Mouse (Mus musculus) megakaryocyte-erythroid progenitor cell, adult 5-6 weeks (primary cell): ENCODE measurements around the gene Mfn2. TPM values are rescaled to one million over a fixed set of nuclear protein-coding genes. Genes with fewer than 3 reads are reported as not detected.

Experiments used
- ATAC-seq: replicated peaks from 2 replicates; pipeline ENCODE4 v1.8.0; 2016; ENCODE audit warnings: mild to moderate bottlenecking, inconsistent platforms; ENCODE audit not compliant: severe bottlenecking, poor library complexity, low FRiP score, low TSS enrichment
- total RNA-seq, 2 experiments: library from RNA; stranded (forward) in 1 of 2; stranded (reverse) in 1 of 2; fragments of 200-1000, 215-1000 nt in 1 of 2; fragments of >200 nt in 1 of 2; fragmentation: Nextera tagmentation in 1 of 2; gene quantifications; 2 replicates each; pipeline ENCODE4 v1.2.3; 2014 to 2017

The Mfn2 gene
- total RNA-seq, 2 experiments from 2014 or later: 28.1 to 32.1 TPM

DNA sequence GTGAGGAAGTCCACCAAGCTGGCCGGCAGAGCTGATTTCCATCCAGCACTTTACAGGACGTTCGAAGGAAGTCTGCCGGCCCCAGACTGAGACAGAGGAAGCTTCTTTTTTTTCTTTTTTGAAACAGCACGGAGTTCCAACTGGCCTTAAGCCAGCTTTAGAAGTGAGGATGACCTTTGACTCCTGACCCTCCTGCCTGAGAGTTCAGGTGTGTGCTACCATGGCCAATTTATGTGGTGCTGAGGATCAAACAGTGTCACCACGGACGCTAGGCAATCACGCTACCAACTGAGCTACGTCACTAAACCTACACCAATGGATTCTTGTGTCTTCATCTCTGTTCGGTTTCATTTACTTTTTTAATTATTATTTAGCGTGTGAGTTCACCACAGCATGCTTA, 17.8 kb upstream of the Mfn2 start:
- ATAC-seq: no peak

DNA sequence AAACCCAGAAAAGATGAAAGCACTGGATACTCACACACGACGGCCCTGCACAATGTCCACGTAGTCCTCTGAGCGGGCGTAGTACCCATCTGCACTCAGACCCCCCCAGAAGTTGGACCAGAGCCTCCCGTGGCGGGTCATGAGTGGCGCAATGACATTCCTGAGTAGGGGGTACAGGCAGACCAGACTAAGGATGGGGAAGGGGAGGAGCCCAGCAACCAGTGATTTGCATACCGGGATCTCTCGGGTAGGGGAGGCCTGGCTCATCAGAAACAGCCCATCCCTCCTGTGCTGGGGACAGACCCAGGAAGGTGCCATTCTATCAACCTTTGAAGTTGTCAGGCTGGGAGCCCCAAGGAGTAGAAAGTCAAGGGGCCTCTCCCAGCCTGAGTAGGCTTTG, 16.5 kb upstream of the Mfn2 start:
- no peak for ATAC-seq

DNA sequence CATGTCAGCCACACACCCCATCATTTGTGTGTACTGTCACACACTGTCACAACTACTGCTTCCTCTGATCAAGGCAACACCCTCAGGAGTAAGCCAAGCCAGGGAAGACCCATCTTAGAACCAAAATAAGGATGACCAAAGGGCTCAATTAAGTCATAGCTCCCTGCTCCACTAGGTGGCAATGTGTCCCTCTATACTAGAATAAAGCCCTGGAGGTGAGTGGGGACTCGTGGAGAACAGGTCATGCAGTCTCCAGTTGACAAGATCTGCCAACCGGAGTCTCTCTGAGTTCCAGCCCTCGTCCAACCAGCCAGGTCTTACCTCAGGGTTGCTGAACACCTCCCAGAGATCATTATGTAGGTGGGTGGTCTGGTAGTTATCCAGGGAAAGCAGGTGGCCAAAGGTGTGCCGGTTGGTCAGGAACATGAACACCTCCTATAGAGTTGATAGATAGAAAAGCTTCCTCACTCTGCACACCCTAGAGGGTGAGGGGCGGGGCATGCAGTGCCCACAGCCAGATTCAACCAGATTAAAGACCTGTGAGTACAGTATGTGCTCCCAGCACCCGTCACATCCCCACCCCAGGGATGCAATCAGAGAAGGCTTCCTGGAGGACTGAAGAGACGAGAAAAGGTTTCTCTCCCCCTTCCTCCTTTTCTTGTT, 14.1 kb upstream of the Mfn2 start:
- ATAC-seq: peak; percentile 90

DNA sequence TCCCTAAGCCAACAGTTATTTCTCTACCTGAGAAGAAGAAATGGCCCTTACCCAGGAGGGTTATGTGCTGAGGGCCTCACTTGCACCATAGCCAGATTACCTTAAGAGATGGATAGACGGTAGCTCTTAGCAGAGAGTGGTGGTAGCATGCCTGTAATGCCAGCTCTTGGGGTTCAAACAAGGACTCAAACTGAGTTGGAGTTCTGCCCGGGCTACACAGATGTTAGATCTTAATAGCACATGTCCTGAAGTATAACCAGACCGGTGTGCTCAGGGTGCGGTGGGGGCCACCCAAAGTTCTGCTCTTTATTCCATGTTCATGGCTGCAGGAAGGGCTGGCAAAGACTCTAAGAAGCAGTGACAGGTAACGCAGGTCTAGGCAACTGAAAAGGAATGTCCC, 5.0 kb upstream of the Mfn2 start:
- ATAC-seq: no peak

DNA sequence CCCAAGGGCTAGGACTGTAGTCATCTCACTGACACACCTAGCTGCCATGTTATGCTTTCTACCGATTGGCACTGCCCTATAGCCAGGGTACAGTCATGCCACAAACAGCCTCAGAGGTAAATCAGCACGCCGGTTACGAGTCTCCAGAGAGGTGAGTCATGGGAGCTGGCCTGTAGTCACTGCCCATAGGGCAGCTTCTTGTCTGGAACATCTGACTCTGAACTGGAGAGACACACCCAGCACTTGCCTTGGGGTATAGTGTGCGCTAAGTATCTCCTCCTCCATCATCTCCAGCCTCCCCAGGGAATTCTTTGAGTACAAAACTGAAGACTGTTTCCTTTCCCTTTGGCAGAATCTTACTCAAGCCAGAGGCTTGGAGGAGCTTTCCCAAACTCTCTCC, 1.7 kb upstream of the Mfn2 start:
- ATAC-seq: no peak

DNA sequence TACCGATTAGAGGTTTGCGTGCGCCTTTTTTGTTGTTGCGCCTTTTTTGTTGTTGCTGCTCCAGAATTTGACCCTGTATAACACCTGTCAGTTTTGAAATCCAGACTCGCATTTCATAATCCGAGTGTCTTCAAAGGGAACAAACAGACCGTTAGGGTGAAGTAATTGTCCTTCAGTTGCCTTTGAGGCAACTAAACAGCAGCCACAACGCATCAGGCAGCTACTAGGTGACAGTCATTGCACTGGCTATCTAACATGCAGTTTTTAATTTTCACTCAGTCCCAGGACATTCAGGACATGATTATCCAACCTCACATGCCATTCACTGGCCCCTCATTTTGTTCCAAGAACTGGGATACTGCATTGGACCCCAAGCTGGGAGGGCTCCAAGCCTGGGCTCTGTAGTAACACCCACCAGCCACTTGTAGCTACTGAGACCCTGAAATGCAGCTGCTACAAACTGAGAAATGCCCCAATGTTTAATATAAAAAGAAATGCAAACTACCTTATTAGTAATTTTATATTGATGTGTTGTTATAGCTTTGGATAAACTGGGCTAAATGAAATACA, 671 bp upstream of the Mfn2 start:
- ATAC-seq: no peak

DNA sequence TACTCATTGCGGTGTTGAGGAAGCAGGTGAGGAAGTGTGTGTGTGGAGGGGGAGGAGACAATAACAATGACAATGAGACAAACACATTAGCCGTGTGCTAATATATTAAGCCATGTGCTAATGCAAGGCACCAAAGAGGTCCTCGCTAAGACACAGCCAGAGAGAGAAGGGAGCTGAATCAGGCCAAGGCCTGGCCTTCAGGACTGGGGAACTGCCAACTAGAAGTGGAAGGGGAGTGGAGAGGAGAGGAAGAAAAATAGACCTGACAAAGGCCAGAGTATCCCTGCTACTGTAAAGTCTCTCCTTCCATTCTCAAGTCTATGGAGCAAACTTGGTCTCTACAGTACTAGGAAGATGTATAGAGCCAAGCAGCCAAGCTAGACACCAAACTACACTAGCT, 903 bp downstream of the Mfn2 start:
- ATAC-seq: no peak

DNA sequence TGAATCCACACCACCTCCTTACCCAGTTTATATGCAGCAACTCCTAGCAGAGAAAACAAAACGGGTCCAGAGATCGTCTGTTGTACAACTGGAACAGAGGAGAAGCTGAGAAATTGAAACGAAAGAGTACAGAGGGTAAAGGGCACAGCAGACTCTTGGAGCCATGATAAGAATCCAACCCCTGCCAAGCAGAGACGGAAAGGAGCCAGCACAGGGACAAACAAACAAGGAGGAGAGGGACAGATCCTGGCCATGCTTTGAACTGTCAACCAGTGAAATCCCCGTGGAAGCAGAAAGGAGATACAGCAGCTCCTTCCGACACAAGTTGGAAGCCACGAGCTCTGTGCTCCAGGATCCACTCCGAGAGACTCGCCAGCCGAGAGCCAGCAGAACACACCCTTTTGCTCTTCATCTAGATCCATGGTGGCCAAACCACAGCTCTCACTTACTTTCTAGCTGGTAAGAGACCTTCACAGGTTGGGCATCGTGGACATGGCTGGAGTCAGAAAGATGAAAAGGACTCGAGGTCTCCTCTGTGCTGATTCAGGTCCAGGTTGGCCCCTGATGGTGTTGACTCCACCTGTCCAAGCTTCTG, 1.5 kb downstream of the Mfn2 start:
- no peak for ATAC-seq

DNA sequence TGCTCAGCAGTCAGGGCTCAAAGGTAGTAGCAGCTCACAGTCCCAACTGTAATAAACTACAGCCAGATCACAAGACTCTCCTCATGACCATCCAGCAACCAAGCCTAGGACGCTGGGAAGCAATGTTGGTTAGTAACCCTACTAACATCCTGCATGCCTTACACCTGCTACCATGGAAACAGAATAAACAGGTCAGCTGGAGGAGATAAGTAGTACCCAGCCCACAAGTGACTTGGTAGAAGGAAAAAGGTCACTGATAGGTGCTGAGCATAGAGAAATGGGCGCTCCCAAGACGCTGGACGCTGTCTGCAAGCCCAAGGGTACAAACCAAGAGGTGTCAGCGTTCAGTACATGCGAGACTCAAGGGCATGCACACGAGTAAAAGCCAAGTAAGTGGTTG, 4.1 kb downstream of the Mfn2 start:
- ATAC-seq: no peak

DNA sequence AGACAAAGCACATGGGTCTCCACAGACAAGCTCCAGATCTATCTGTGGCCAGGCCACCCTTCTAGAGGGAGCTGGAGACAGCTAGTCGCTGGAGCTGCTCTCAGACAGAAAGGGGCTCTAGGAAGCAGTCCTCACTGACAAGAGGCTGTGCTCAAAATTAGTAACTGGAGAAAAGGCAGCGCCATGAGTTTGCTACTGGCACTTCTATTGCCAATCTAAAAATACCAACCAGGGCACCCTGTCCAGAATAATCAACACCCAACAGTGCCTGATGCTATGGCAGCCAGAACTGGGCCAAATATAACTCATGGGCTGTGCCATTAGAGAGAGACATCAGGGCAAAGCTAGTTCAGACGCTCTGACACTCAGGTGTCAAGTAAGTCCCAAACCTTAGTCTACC, 7.2 kb downstream of the Mfn2 start:
- ATAC-seq: no peak

DNA sequence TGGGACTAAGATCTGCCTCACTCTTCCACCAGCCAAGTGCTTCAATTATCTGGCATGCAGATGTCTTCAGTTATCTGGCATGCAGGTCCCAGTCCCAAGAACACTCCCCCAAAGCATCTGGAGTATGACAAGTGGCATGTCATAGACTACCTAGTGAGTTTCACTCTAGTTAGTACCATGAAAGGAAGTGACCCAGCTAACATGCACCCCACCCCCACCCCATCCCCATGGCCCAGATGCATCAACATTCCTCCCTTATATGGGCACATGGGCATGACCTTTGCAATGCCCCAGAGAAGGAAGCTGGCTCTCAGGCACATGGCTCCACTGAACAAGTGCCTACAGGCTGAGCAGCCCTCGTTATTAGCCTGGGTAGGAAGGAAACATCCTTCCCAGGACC, 8.1 kb downstream of the Mfn2 start:
- ATAC-seq: no peak

DNA sequence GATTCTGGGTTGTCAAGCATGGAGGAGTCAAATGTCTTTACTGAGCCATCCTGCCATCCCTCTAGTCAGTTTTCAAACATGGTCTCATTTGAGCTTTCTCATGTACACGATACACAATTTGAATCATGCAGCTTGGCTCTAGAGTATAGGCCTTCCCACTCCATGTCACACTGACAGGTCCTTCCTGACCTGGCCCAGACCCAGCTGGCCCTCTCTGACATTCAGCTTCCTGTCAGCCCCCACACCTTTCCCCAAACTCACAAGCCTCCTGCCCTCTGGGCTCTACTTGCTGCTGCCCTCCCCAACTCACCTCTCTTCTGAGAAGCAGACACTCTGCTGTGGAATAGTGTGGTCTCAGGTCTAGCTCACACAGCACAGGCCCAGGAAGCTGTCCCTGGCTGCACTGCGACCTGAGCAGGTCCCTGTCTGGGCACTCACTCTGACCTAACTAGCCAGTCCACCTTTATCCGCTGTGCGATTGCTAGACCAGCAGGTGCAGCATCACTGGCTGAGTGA, 8.6 kb downstream of the Mfn2 start:
- ATAC-seq: no peak

DNA sequence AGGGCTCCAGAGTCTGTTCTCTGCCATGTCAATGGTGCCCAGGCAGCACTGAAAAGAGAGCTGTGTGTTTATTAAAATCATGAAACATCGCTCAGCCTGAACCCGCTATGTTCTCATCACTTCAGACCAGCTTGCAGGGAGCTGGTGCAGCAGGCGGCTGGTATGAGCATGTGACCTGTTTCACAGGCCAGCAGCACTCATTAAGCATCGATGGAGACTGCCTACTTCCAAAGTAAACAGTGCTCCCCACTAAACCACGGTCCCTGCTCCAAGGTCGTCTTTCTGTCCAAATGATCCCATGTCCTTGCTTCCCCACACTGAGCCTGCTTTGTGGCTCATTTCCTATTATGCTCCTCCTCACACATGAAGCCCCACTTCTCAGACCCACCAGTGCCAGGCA, 14.2 kb downstream of the Mfn2 start:
- ATAC-seq: no peak

DNA sequence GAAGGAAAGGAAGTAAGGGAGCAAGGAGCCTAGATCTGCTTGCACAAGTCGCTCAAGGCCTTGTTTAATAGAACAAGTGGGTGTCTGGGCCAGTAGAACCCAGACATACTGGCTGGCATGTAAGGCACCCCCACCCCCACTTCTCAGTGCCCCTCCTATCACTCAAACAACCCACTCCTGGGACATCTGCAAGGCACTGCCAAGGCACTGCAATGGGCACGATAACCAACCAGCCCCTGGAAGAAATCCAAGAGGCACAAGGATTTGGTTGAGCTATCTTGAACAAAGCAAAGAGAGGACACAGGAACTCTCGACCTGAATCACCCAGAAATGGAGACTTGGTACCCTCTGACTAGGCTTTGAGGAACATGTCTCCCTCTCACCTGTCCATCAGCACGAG, 16.3 kb downstream of the Mfn2 start:
- ATAC-seq: peak; percentile 89

DNA sequence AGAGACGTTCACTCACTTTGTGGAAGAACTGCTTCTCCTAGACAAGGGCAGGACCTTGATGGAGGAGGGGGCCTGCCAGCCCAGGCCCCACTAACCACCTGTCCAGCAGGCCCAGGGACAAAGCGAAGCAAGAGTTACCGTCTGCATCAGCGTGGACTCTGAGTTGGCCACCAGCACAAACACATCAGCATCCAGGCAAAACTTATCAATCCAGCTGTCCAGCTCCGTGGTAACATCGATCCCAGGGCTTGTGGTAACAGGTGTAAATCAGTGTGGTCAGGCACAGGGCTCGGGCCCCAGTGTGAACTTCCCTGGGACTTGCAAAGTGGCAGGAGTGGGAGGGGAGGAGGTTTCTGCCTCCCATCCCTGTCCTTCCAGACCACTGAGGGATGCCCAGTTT, 17.2 kb downstream of the Mfn2 start:
- no peak for ATAC-seq

DNA sequence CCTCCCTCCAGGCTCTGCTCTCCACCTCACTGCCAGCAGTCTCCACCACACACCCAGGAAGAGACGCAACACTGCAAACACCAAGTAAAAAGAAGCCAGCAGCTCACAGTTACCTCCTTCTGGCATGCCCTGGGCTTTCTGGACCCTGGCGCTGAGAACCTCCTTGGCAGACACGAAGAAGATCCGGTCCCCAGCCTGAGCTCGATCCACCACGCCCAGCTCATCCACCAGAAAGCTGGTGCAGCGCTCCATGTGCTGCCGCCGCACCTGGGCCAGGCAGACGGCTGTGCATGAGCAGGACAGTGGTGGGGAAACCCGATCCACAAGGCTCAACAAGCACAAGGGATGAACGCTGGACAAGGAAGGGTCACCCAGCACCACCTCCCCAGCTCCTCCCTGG, 18.3 kb downstream of the Mfn2 start:
- ATAC-seq: no peak

DNA sequence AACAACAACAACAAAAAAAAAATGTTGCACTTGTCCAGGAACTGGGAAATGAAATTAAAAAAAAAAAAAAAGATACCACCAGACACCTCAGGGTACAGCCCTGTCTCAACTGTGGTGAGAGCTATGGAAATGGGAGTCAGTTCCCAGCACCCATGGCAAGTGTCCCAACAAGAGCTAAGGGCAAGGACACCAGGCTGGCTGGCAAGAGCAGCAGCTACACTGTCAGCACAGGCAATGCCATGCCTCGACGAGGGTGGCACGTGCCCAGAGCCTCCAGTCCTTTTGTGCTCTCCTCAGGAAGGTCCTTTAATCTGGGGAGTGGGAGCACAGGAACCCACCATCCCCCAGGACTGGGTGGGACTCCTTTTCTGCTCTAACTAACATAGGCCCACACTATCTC, 20.4 kb downstream of the Mfn2 start:
- ATAC-seq: no peak

DNA sequence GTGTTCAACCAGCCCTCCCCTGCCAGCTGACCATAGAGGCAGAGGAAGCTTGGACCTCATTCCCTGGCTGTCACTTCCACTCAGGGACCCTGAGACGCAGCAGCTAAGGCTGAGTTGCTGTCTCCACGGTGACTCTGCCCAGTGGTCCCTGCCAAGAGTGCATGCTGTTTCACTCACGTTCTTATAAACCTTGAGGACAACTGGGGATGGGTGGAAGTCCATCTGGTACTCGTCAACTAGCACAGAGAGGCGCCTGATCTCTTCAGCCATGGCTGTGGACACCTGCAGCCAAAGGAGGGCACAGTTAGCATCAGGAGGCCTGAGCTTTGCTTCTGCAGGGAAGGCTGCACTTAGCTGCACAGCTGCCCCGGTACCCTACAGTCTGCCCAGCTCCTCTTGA, 21.5 kb downstream of the Mfn2 start:
- no peak for ATAC-seq

DNA sequence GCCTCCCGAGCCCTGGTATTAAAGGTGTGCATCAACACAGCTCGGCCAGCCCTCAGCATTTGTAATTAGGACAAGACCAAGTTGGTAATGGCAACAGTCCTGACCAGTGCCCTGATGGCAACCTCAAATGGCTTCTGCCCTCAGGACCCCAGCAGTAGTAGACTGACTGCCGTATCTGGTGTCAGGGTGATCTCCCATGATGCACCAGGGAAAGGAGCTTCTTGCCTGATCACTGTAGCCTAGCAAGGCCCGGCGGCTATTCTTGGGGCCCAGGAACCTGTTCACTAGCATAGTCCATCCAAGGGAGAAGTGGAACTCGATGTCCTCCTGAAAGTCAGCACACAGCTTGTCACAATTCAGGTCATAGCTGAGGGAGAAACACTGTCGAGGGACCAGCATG, 22.7 kb downstream of the Mfn2 start:
- ATAC-seq: no peak

DNA sequence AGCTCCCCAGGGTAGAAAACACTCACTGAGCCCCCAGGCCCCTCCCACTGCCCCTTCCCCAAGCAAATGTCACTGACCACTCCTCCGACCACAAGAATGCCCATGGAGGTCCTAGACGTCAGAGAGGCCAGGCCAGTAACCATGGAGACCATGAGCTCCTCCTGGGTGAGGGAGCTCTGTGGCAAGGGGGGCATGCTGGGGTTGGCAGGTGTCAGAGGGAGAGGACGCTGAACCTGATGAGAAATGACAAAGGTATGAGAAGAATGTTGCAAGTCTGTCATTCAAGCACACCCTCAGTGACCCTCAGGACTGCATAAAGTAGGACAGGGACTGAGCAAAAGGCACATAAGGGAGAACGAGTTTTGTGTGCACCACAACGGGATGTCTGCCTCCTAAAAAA, 24.6 kb downstream of the Mfn2 start:
- ATAC-seq: no peak

DNA sequence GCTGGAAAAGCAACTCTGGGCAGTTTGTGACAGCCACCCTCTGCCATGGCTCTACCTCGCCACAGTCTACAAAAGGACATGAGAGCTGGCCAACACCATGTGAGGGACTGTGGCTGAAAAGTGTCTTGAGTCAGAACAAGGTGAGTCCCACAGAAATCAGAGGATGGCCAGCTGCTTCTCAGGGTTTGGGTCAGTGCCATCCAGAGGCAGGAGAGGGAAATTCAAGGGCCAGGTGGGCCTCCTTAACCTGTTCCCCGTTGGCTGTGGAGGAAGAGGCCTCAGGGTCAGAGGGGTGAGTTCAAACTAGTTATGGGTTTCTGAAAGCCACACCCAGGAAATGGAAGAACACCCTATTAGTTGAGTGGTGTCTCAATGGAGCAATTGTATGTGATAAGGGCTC, 25.0 kb downstream of the Mfn2 start:
- ATAC-seq: no peak
